Mouse (Mus musculus) CH12.LX (cell line): Measurements from ENCODE around the gene Sv2c. TPM values are rescaled to one million over a fixed set of nuclear protein-coding genes. Genes with fewer than 3 reads are reported as not detected.

Experiments
- DNase-seq: peaks from one replicate; pipeline ENCODE4 v3.0.0-alpha.2; 2013; ENCODE audit errors: extremely low read depth
- H3K27ac ChIP-seq: 2 replicates; pipeline ENCODE4 v1.5.1; 2012; ENCODE audit warnings: low read depth, mild to moderate bottlenecking, control low read depth, moderate library complexity; ENCODE audit not compliant: insufficient read depth
- H3K27me3 ChIP-seq: replicated peaks from 2 replicates; pipeline ENCODE3; 2012; ENCODE audit warnings: inconsistent platforms
- H3K36me3 ChIP-seq, 2 experiments: replicated peaks in 1 of 2; 2 replicates each; pipeline versions ENCODE3 to v1.6.1; 2012; ENCODE audit warnings: inconsistent platforms in 1 of 2, low read length in 1 of 2, mild to moderate bottlenecking in 1 of 2, mixed read lengths in 1 of 2, moderate library complexity in 1 of 2; ENCODE audit not compliant: control insufficient read depth in 1 of 2, insufficient read depth in 1 of 2
- H3K4me1 ChIP-seq, 2 experiments: 2 replicates each; pipeline ENCODE4 v1.6.1; 2012; ENCODE audit warnings: inconsistent platforms in 1 of 2, moderate library complexity in 1 of 2; ENCODE audit not compliant: insufficient read depth in 2 of 2, control insufficient read depth in 1 of 2
- H3K4me2 ChIP-seq: 2 replicates; pipeline ENCODE4 v1.6.1; 2012; ENCODE audit warnings: low read depth, mild to moderate bottlenecking, control low read depth; ENCODE audit not compliant: poor library complexity, insufficient read depth, severe bottlenecking
- H3K4me3 ChIP-seq, 3 experiments: fragments of 150-350 bp in 1 of 3; sonication (generic) in 1 of 3; replicated peaks in 1 of 3; 2 replicates each; pipeline versions ENCODE3 to v1.5.1; 2011 to 2012; ENCODE audit warnings: low read depth in 2 of 3, low read length in 2 of 3, mild to moderate bottlenecking in 2 of 3, moderate library complexity in 2 of 3, control low read depth in 1 of 3, improper control_type of control experiment in 1 of 3, inconsistent platforms in 1 of 3, mixed read lengths in 1 of 3; ENCODE audit not compliant: poor library complexity in 1 of 3
- H3K79me2 ChIP-seq: replicated peaks from 2 replicates; pipeline ENCODE4 v1.6.1; 2012; ENCODE audit warnings: mild to moderate bottlenecking, moderate library complexity; ENCODE audit not compliant: control insufficient read depth, poor library complexity, insufficient read depth, severe bottlenecking; ENCODE audit errors: extremely low read depth
- H3K9ac ChIP-seq: 2 replicates; pipeline ENCODE4 v1.6.1; 2012; ENCODE audit warnings: low read depth, mild to moderate bottlenecking, control low read depth, moderate library complexity; ENCODE audit not compliant: insufficient read depth
- H3K9me3 ChIP-seq: replicated peaks from 2 replicates; pipeline ENCODE3; 2012; ENCODE audit warnings: low read length, inconsistent platforms, mixed read lengths
- CHD1 ChIP-seq: IDR thresholded peaks from 2 replicates; pipeline ENCODE4 v1.6.1; 2012; ENCODE audit warnings: low read depth, low read length, improper control_type of control experiment, inconsistent platforms
- ETS1 ChIP-seq: conservative IDR thresholded peaks from 2 replicates; pipeline ENCODE4 v1.6.1; 2012; ENCODE audit warnings: low read depth, mild to moderate bottlenecking, inconsistent platforms, low read length, improper control_type of control experiment, moderate library complexity
- GABPA ChIP-seq: IDR thresholded peaks from 2 replicates; pipeline ENCODE4 v1.6.1; 2012; ENCODE audit warnings: low read depth, low read length, improper control_type of control experiment, inconsistent platforms; ENCODE audit not compliant: insufficient replicate concordance
- IRF4 ChIP-seq: IDR thresholded peaks from 2 replicates; pipeline ENCODE4 v1.6.1; 2014; ENCODE audit warnings: low read depth, mild to moderate bottlenecking, inconsistent platforms, low read length, improper control_type of control experiment
- KAT2A ChIP-seq: IDR thresholded peaks from 2 replicates; pipeline ENCODE4 v1.6.1; 2012; ENCODE audit warnings: low read length, improper control_type of control experiment, inconsistent platforms; ENCODE audit not compliant: insufficient replicate concordance
- MAZ ChIP-seq: IDR thresholded peaks from 2 replicates; pipeline ENCODE4 v1.6.1; 2012; ENCODE audit warnings: low read depth, mild to moderate bottlenecking, inconsistent platforms, low read length, improper control_type of control experiment, moderate library complexity
- MYC ChIP-seq: IDR thresholded peaks from 2 replicates; pipeline ENCODE4 v1.6.1; 2011; ENCODE audit warnings: low read depth, mild to moderate bottlenecking, improper control_type of control experiment, low read length
- POLR2A ChIP-seq: IDR thresholded peaks from 2 replicates; pipeline ENCODE4 v1.6.1; 2011; ENCODE audit warnings: low read depth, mild to moderate bottlenecking, improper control_type of control experiment, low read length
- RCOR1 ChIP-seq: conservative IDR thresholded peaks from 2 replicates; pipeline ENCODE4 v1.6.1; 2012; ENCODE audit warnings: low read depth, mild to moderate bottlenecking, inconsistent platforms, low read length, improper control_type of control experiment
- SMC3 ChIP-seq: IDR thresholded peaks from 2 replicates; pipeline ENCODE4 v1.6.1; 2011; ENCODE audit warnings: low read depth, low read length, improper control_type of control experiment
- TBP ChIP-seq: conservative IDR thresholded peaks from 2 replicates; pipeline ENCODE4 v1.6.1; 2011; ENCODE audit warnings: low read depth, low read length, improper control_type of control experiment
- TCF12 ChIP-seq: IDR thresholded peaks from 2 replicates; pipeline ENCODE4 v1.6.1; 2014; ENCODE audit warnings: low read depth, mild to moderate bottlenecking, inconsistent platforms, low read length, improper control_type of control experiment
- ZC3H11A ChIP-seq: IDR thresholded peaks from 2 replicates; pipeline ENCODE4 v1.6.1; 2012; ENCODE audit warnings: low read depth, mild to moderate bottlenecking, inconsistent platforms, low read length, improper control_type of control experiment
- ZNF384 ChIP-seq: IDR thresholded peaks from 2 replicates; pipeline ENCODE4 v1.6.1; 2012; ENCODE audit warnings: low read depth, low read length, improper control_type of control experiment, inconsistent platforms
- dilution Hi-C: fragments of 300-500 bp; cut with MboI; formaldehyde crosslinking; loops from 2 replicates; pipeline ENCODE4 v1.14.3; 2020; ENCODE audit warnings: low sequenced_read_pairs; ENCODE audit not compliant: extremely low pct_unique_long_range_greater_than_20kb, extremely low pct_ligation_motif_present
- in situ Hi-C: fragments of 300-500 bp; cut with MboI; formaldehyde crosslinking; loops from 3 replicates; pipeline ENCODE4 v1.14.3; 2019; ENCODE audit warnings: low sequenced_read_pairs, low pct_ligation_motif_present, low pct_unique_long_range_greater_than_20kb, mixed read lengths
- polyA plus RNA-seq: library from polyadenylated mRNA; unstranded; fragments of >175 nt; gene quantifications from 2 replicates; pipeline ENCODE4 v1.2.1, GENCODE M21; 2012; ENCODE audit warnings: low read depth; ENCODE audit not compliant: insufficient read length
- total RNA-seq, 2 experiments: library from RNA; depleted of rRNA; stranded (reverse); fragments of 300-350 nt in 1 of 2; fragments of >200 nt in 1 of 2; gene quantifications; 2 replicates each; pipeline ENCODE4 v1.2.3; 2012 to 2014

The Sv2c gene
- total and polyA plus RNA-seq, 3 experiments = 0.04 to 0.13 TPM; not detected in 1

DNA sequence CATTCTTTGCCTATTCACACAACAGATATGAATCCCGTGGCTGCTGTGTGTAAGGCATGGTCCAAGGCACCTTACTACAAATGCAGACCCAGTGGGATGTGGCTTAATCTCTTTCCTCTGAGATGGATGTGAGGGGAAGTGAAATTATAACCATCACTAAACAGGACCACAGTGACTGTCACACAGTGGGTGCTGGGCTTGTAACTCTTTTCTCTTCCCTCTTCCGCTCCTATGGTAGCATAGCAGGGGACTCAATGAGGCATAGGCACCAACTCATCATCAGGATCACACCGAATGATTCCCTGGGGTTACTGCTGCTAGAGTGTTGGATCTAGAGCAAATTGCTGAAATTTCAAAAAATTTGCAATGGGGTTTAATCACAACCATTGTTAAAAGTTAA is 188.5 kb downstream of the Sv2c start:
- DNase-seq = no peak
- no peaks in the 10 kb centered on the region for H3K79me2 ChIP-seq
- dilution Hi-C loops (no loop called here), in situ Hi-C loops (no loop called here)
- no peaks in the 10 kb centered on the region for H3K9me3 ChIP-seq
- H3K4me1 ChIP-seq = peaks cover 4 to 7% of the 10 kb centered on the region in 2 experiments; a peak in 2 of 4 replicates
- no peak overlapping the region for H3K9ac ChIP-seq
- no peak overlapping the region for H3K27ac ChIP-seq
- H3K36me3 ChIP-seq = no peaks in the 10 kb centered on the region
- H3K27me3 ChIP-seq = no peaks in the 10 kb centered on the region
- H3K4me3 ChIP-seq = no peak overlapping the region
- H3K4me2 ChIP-seq = no peak overlapping the region
- no peak for TF ChIP-seq IRF4

- in situ Hi-C loops = no loop called here
- Histone ChIP-seq H3K27me3 (no peaks in the 10 kb centered on the region), H3K27ac (no peak overlapping the region)
These were observed 189.8 kb downstream of the Sv2c start for GRCm38 (mm10) chr13:95942587-95942986.

GRCm38 (mm10) chr13:95941861-95942260 is 190.5 kb downstream of the Sv2c start:
- DNase-seq = no peak
- no peaks in the 10 kb centered on the region for H3K79me2 ChIP-seq
- no peaks in the 10 kb centered on the region for H3K36me3 ChIP-seq
- in situ Hi-C loops (no loop called here), dilution Hi-C loops (no loop called here)
- no peak overlapping the region for H3K27ac ChIP-seq
- H3K9ac ChIP-seq = no peak overlapping the region
- TF ChIP-seq ETS1 (no peak), CHD1 (no peak), TCF12 (no peak)
- no peak overlapping the region for H3K4me3 ChIP-seq
- no peak overlapping the region for H3K4me2 ChIP-seq
- H3K27me3 ChIP-seq = no peaks in the 10 kb centered on the region
- H3K4me1 ChIP-seq = peaks cover 4 to 7% of the 10 kb centered on the region in 2 experiments; a peak in 2 of 4 replicates
- no peaks in the 10 kb centered on the region for H3K9me3 ChIP-seq

More at GRCm38 (mm10) chr13:95942587-95942986, 189.8 kb downstream of the Sv2c start:
- dilution Hi-C loops = no loop called here
- TF ChIP-seq IRF4 (no peak), TBP (no peak), MYC (no peak), MAZ (no peak), RCOR1 (no peak), GABPA (no peak), ZC3H11A (no peak), POLR2A (no peak), ZNF384 (no peak), SMC3 (no peak), KAT2A (no peak)
- H3K79me2 ChIP-seq = no peaks in the 10 kb centered on the region
- peaks cover 4 to 7% of the 10 kb centered on the region in 2 experiments; a peak in 2 of 4 replicates for H3K4me1 ChIP-seq
- H3K9me3 ChIP-seq = no peaks in the 10 kb centered on the region
- no peak for DNase-seq
- no peak overlapping the region for H3K4me2 ChIP-seq
- no peak overlapping the region for H3K4me3 ChIP-seq
- H3K9ac ChIP-seq = no peak overlapping the region
- no peaks in the 10 kb centered on the region for H3K36me3 ChIP-seq
